Mouse (Mus musculus) kidney, embryonic 14.5 days (tissue): ENCODE measurements at regions not wholly inside any gene's neighbourhood (a gene's known extent, or its start where the extent isn't known, plus 50 kb on each side); places are given as distances from the start of the nearest gene placed in this dataset.

Experiments
- ATAC-seq: fragments of 200-750 bp; cut with Nextera tagmentation; 2 replicates; pipeline ENCODE4 v1.8.0; 2017; ENCODE audit warnings: moderate number of reproducible peaks, mild to moderate bottlenecking, moderate TSS enrichment, moderate library complexity; ENCODE audit not compliant: low FRiP score, low TSS enrichment
- H3K27ac ChIP-seq: fragments of 300-500 bp; sonication (generic); 2 replicates; pipeline ENCODE4 v1.5.1; 2014; ENCODE audit warnings: low read depth, mild to moderate bottlenecking, low read length, moderate library complexity, mixed read lengths
- H3K27me3 ChIP-seq: fragments of 300-500 bp; sonication (generic); 2 replicates; pipeline ENCODE4 v1.6.1; 2014; ENCODE audit warnings: mild to moderate bottlenecking, low read length; ENCODE audit not compliant: control insufficient read depth, insufficient read depth
- H3K36me3 ChIP-seq: fragments of 300-500 bp; sonication (generic); 2 replicates; pipeline ENCODE4 v1.6.1; 2014; ENCODE audit warnings: low read length, mixed read lengths; ENCODE audit not compliant: control insufficient read depth, insufficient read depth
- H3K4me1 ChIP-seq: fragments of 300-500 bp; sonication (generic); 2 replicates; pipeline ENCODE4 v1.6.1; 2014; ENCODE audit warnings: low read length, mixed read lengths; ENCODE audit not compliant: control insufficient read depth, insufficient read depth
- H3K4me2 ChIP-seq: fragments of 300-500 bp; sonication (generic); replicated peaks from 2 replicates; pipeline ENCODE4 v1.6.1; 2014; ENCODE audit warnings: low read depth, mild to moderate bottlenecking, low read length
- H3K4me3 ChIP-seq: fragments of 300-500 bp; sonication (generic); 2 replicates; pipeline ENCODE4 v1.5.1; 2014; ENCODE audit warnings: mild to moderate bottlenecking, low read length
- H3K9ac ChIP-seq: fragments of 300-500 bp; sonication (generic); 2 replicates; pipeline ENCODE4 v1.6.1; 2014; ENCODE audit warnings: low read depth, mild to moderate bottlenecking, low read length, moderate library complexity
- H3K9me3 ChIP-seq: fragments of 300-500 bp; sonication (generic); 2 replicates; pipeline ENCODE4 v1.6.1; 2016; ENCODE audit warnings: low read length; ENCODE audit not compliant: control insufficient read depth
- WGBS: fragments of 180-500 bp; shearing (Covaris S2); extraction: QIAGEN DNeasy Blood & Tissue Kit; methylation state at CpG from one replicate; pipeline ENCODE4 v1.1.7; 2014; 5-methylcytosine and 5-hydroxymethylcytosine counted together

GRCm38 (mm10) chr10:66850972-66851478 lies 244.9 kb upstream of the Jmjd1c start:
- WGBS, result 68% methylated on average over 4 of the region's 4 CpGs
- ATAC-seq, result no peak
- H3K4me1 ChIP-seq, result no peaks in the 10 kb centered on the region

DNA sequence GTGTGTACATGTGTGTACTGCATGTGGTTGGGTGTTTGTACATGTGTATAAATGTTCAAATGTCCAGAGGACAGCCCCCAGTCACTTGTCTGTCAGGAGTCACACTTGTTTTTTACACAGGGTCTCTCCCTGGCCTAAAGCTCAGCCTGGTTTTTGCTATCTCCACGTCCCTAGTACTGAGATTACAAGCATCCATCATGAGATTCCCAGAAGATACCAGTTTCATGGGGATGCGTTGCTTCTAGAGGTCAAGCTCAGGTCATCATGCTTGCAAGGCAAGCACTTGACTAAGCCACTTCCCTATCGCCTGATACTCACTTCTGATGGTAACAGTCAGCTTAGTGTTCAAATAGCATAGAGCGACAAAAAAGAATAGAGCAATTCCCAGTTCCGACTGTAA lies 244.1 kb upstream of the Jmjd1c start:
- H3K4me1 ChIP-seq, result no peaks in the 10 kb centered on the region
- no peak overlapping the region for H3K4me2 ChIP-seq
- H3K9me3 ChIP-seq, result peaks cover 5% of the 10 kb centered on the region; the same call in 1 of the 2 replicates
- H3K4me3 ChIP-seq, result no peak overlapping the region
- H3K27ac ChIP-seq, result no peak overlapping the region
- no peaks in the 10 kb centered on the region for H3K36me3 ChIP-seq
- H3K27me3 ChIP-seq, result no peaks in the 10 kb centered on the region
- WGBS, result 73% methylated on average over 5 of the region's 5 CpGs
- ATAC-seq, result no peak
- H3K9ac ChIP-seq, result no peak overlapping the region

More at GRCm38 (mm10) chr10:66850972-66851478, 244.9 kb upstream of the Jmjd1c start:
- Histone ChIP-seq H3K27ac (no peak overlapping the region), H3K4me2 (no peak overlapping the region), H3K4me3 (no peak overlapping the region), H3K36me3 (no peaks in the 10 kb centered on the region), H3K9me3 (peaks cover 2% of the 10 kb centered on the region; the same call in 1 of the 2 replicates), H3K9ac (no peak overlapping the region), H3K27me3 (no peaks in the 10 kb centered on the region)

DNA sequence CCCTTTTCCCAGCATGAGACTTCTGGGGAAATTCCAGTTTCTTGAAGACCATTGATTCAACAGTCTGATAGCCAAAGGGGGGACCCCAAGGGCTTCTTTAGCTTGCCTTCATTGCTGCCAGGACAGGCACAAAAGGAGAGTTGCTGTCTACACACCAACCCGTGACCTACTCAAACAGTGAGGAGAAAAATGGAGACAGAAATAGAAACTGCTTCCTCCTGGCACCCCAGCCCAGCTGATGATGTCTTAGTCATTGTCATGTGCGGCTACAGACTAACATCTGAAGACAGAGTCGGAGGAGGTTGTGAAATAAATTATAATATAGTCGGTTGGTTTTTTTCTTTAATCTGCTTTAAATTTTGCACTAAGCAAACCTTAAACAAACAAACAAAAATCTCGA lies 243.2 kb upstream of the Jmjd1c start:
- Histone ChIP-seq H3K27ac (no peak overlapping the region), H3K27me3 (no peaks in the 10 kb centered on the region), H3K4me1 (no peaks in the 10 kb centered on the region), H3K4me3 (no peak overlapping the region), H3K9ac (no peak overlapping the region), H3K9me3 (peaks cover 5% of the 10 kb centered on the region; the same call in 1 of the 2 replicates), H3K4me2 (no peak overlapping the region), H3K36me3 (no peaks in the 10 kb centered on the region)
- WGBS, result 53% methylated on average over 5 of the region's 5 CpGs
- no peak for ATAC-seq

GRCm38 (mm10) chr10:66853258-66853657 lies 242.7 kb upstream of the Jmjd1c start:
- Histone ChIP-seq H3K9me3 (peaks cover 5% of the 10 kb centered on the region; the same call in 1 of the 2 replicates), H3K4me2 (no peak overlapping the region; the same call in 1 of the 2 replicates), H3K27ac (no peak overlapping the region), H3K4me1 (no peaks in the 10 kb centered on the region), H3K36me3 (no peaks in the 10 kb centered on the region), H3K4me3 (no peak overlapping the region), H3K27me3 (no peaks in the 10 kb centered on the region), H3K9ac (no peak overlapping the region)
- ATAC-seq, result no peak
- 10% methylated on average over 13 of the region's 13 CpGs for WGBS

GRCm38 (mm10) chr10:66854895-66855294 lies 241.0 kb upstream of the Jmjd1c start:
- H3K9ac ChIP-seq, result no peak overlapping the region
- no peaks in the 10 kb centered on the region for H3K27me3 ChIP-seq
- no peaks in the 10 kb centered on the region for H3K4me1 ChIP-seq
- no peaks in the 10 kb centered on the region for H3K36me3 ChIP-seq
- no peak overlapping the region for H3K27ac ChIP-seq
- 96% methylated on average over 9 of the region's 9 CpGs for WGBS
- no peak for ATAC-seq
- H3K4me2 ChIP-seq, result no peak overlapping the region
- H3K4me3 ChIP-seq, result no peak overlapping the region
- H3K9me3 ChIP-seq, result peaks cover 5% of the 10 kb centered on the region; the same call in 1 of the 2 replicates

DNA sequence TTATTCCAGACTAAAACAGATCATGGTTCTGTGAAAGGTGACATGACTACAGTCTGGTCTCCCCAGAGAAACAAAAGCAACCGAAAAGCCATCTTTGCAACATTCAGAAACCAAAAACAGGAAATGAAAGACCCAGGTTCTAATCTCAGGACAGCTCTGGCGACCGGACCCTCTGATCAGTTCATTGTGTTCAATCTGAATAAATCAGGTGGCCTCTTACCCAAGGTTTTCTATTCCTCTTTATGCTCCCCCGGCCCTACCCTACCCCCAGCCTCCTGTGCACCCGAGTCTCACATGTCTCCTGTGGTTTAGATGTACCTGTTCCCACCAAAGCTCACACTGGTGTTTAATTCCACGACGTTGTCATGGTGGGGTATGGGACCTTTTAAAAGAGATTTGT lies 238.6 kb upstream of the Jmjd1c start:
- Histone ChIP-seq H3K36me3 (no peaks in the 10 kb centered on the region), H3K4me1 (no peaks in the 10 kb centered on the region), H3K9me3 (peaks cover 5% of the 10 kb centered on the region; the same call in 1 of the 2 replicates), H3K4me3 (no peak overlapping the region), H3K9ac (no peak overlapping the region), H3K4me2 (no peak overlapping the region), H3K27me3 (no peaks in the 10 kb centered on the region), H3K27ac (no peak overlapping the region)
- WGBS, result 88% methylated on average over 7 of the region's 7 CpGs
- no peak for ATAC-seq

DNA sequence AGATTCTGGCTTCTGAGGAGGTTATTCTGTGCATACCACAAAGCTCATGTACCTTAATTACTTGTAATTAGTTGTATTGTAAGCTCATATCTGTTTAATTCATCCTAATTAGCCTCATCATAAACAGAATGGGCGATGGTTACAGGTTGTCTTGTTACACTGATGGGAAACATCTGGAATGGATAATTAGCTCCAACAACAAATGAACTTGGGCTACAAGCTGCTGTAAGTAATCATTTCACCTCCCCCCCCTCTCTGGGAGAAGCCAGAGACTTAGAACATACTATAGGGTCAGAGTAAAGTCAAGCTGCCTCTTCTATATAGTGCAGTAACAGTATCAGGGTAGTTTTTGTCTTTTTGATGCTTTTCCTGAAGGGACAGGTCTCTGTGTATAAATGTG lies 234.5 kb upstream of the Jmjd1c start:
- Histone ChIP-seq H3K36me3 (no peaks in the 10 kb centered on the region), H3K27me3 (no peaks in the 10 kb centered on the region), H3K4me2 (no peak overlapping the region), H3K4me1 (peaks cover 3% of the 10 kb centered on the region; the same call in 1 of the 2 replicates), H3K4me3 (no peak overlapping the region), H3K27ac (no peak overlapping the region), H3K9ac (no peak overlapping the region), H3K9me3 (no peaks in the 10 kb centered on the region)
- WGBS, result 49% methylated on average over 1 of the region's 1 CpGs
- no peak for ATAC-seq

- peaks cover 3% of the 10 kb centered on the region; the same call in 1 of the 2 replicates for H3K4me1 ChIP-seq
- no peak overlapping the region for H3K4me2 ChIP-seq
- H3K36me3 ChIP-seq, result no peaks in the 10 kb centered on the region
- H3K27ac ChIP-seq, result peak overlapping the region; percentile 59
- no peak overlapping the region for H3K4me3 ChIP-seq
- 54% methylated on average over 14 of the region's 14 CpGs for WGBS
- H3K9me3 ChIP-seq, result no peaks in the 10 kb centered on the region
- ATAC-seq, result peak; percentile 69; the same call in 1 of the 2 replicates
- H3K9ac ChIP-seq, result no peak overlapping the region
- no peaks in the 10 kb centered on the region for H3K27me3 ChIP-seq
Measured at GRCm38 (mm10) chr10:66864161-66864862, 231.6 kb upstream of the Jmjd1c start.

GRCm38 (mm10) chr10:66865010-66865582 lies 230.8 kb upstream of the Jmjd1c start:
- H3K4me2 ChIP-seq, result no peak overlapping the region; the same call in 1 of the 2 replicates
- H3K27ac ChIP-seq, result peak overlapping the region; percentile 59; the same call in 1 of the 2 replicates
- no peak overlapping the region for H3K9ac ChIP-seq
- WGBS, result 56% methylated on average over 10 of the region's 10 CpGs
- no peak overlapping the region for H3K4me3 ChIP-seq
- no peaks in the 10 kb centered on the region for H3K36me3 ChIP-seq
- no peaks in the 10 kb centered on the region for H3K9me3 ChIP-seq
- peaks cover 3% of the 10 kb centered on the region; the same call in 1 of the 2 replicates for H3K4me1 ChIP-seq
- H3K27me3 ChIP-seq, result no peaks in the 10 kb centered on the region
- peak; percentile 63 for ATAC-seq
